ENCODE assay signal across 7 mouse cellular contexts in genomic region chr5:76183750-76184261, GRCm38 (mm10). TPM values are rescaled to one million over a fixed set of nuclear protein-coding genes. Genes with fewer than 3 reads are reported as not detected.
DNase-seq lines count a peak whose midpoint lies in the region; ATAC-seq lines count a peak whose summit lies in the region.

TSS of gene Tmem165 (plus strand) at chr5:76183880.

- H3K9me3 ChIP-seq in embryonic facial prominence, embryonic 10.5 days, result no peaks in the 10 kb centered on the region
- no peaks in the 10 kb centered on the region for H3K9me3 ChIP-seq in limb, embryonic 10.5 days (replicated peaks)
- H3K9me3 ChIP-seq in midbrain, embryonic 13.5 days, result no peaks in the 10 kb centered on the region

- peaks cover 8% of the 10 kb centered on the region; the same call in 1 of the 2 replicates for H3K27me3 ChIP-seq in embryonic facial prominence, embryonic 10.5 days (replicated peaks; ENCODE audit: low read depth, poor library complexity, severe bottlenecking)
- H3K27me3 ChIP-seq in limb, embryonic 10.5 days (ENCODE audit: low read depth, poor library complexity, severe bottlenecking), result no peaks in the 10 kb centered on the region
- peaks cover 4% of the 10 kb centered on the region for H3K27me3 ChIP-seq in midbrain, embryonic 13.5 days

- peak; percentile 78 for ATAC-seq in granulocyte monocyte progenitor cell, adult 5-6 weeks (replicated peaks; ENCODE audit: poor library complexity, severe bottlenecking)
- ATAC-seq in midbrain, embryonic 13.5 days, result peak; percentile 98

- H3K4me3 ChIP-seq in embryonic facial prominence, embryonic 10.5 days, result peak within 1 kb of the TSS; percentile 93
- peak within 1 kb of the TSS; percentile 96 for H3K4me3 ChIP-seq in limb, embryonic 10.5 days
- H3K4me3 ChIP-seq in midbrain, embryonic 13.5 days (replicated peaks), result peak within 1 kb of the TSS; percentile 67

- under 1% methylated on average over 62 of the region's 62 CpGs for WGBS in embryonic facial prominence, embryonic 10.5 days
- WGBS in limb, embryonic 10.5 days, result 0% methylated on average over 62 of the region's 62 CpGs
- under 1% methylated on average over 59 of the region's 62 CpGs for WGBS in midbrain, embryonic 13.5 days

- H3K27ac ChIP-seq in embryonic facial prominence, embryonic 10.5 days (replicated peaks), result peak within 1 kb of the TSS; percentile 98
- H3K27ac ChIP-seq in limb, embryonic 10.5 days, result peak within 1 kb of the TSS; percentile 98
- H3K27ac ChIP-seq in midbrain, embryonic 13.5 days, result peak within 1 kb of the TSS; percentile 93

- H3K9ac ChIP-seq in midbrain, embryonic 13.5 days (replicated peaks), result peak within 1 kb of the TSS; percentile 88

- DNase-seq in adrenal gland, postnatal 10 days, result peak; percentile 98
- DNase-seq in embryonic facial prominence, embryonic 10.5 days (ENCODE audit: low spot score), result peak; percentile 96
- DNase-seq in kidney, adult 11 months, result peak; percentile 93
- peak; percentile 95 for DNase-seq in limb, embryonic 10.5 days (ENCODE audit: low spot score)
- peak; percentile 88 for DNase-seq in spleen, adult 12 weeks (ENCODE audit: low spot score)

- H3K4me1 ChIP-seq in embryonic facial prominence, embryonic 10.5 days, result peaks cover 31% of the 10 kb centered on the region
- H3K4me1 ChIP-seq in limb, embryonic 10.5 days, result peaks cover 15% of the 10 kb centered on the region
- H3K4me1 ChIP-seq in midbrain, embryonic 13.5 days (replicated peaks), result peaks cover 26% of the 10 kb centered on the region

- peak within 1 kb of the TSS; percentile 80 for H3K4me2 ChIP-seq in midbrain, embryonic 13.5 days (replicated peaks)

- H3K36me3 ChIP-seq in embryonic facial prominence, embryonic 10.5 days (replicated peaks), result peaks cover 26% of the 10 kb centered on the region
- H3K36me3 ChIP-seq in limb, embryonic 10.5 days, result peaks cover 11% of the 10 kb centered on the region
- no peaks in the 10 kb centered on the region for H3K36me3 ChIP-seq in midbrain, embryonic 13.5 days

RNA-seq across cellular contexts. Expression of gene Tmem165, which starts in this region (rescaled TPM):
- total RNA-seq in adrenal gland, postnatal 10 days (2021), result 10 to 100 TPM; 44.3 to 46.1 TPM
- 74.0 and 74.1 TPM in 2 replicates for polyA plus RNA-seq in embryonic facial prominence, embryonic 10.5 days (2016; fragmentation: Nextera tagmentation; extraction: Ambion mirVana)
- 98.5 and 105 TPM in 2 replicates for total RNA-seq in granulocyte monocyte progenitor cell, adult 5-6 weeks (2014; fragmentation: Nextera tagmentation)
- 133 and 147 TPM in 2 replicates for total RNA-seq in granulocyte monocyte progenitor cell, adult 5-6 weeks (2017)
- 67.7 and 79.7 TPM in 2 replicates for polyA plus RNA-seq in limb, embryonic 10.5 days (2016; fragmentation: Nextera tagmentation; extraction: Ambion mirVana)
- polyA plus RNA-seq in midbrain, embryonic 13.5 days (2015; fragmentation: Nextera tagmentation; extraction: Ambion mirVana), result 47.0 and 56.2 TPM in 2 replicates

Comparison
In these comparisons a context has a peak if more than half of its experiments do, and no peak if none do; other contexts are left out.
1. Peak in every context shown above with its lines: DNase-seq, ATAC-seq, H3K4me3 ChIP-seq and H3K27ac ChIP-seq.